Mouse (Mus musculus): Measurements from ENCODE around the gene Fam13c. TPM values are rescaled to one million over a fixed set of nuclear protein-coding genes. Genes with fewer than 3 reads are reported as not detected.

Gene Fam13c
- polyA plus RNA-seq, 1 experiment from 2014 or later: 10.6 TPM

DNA sequence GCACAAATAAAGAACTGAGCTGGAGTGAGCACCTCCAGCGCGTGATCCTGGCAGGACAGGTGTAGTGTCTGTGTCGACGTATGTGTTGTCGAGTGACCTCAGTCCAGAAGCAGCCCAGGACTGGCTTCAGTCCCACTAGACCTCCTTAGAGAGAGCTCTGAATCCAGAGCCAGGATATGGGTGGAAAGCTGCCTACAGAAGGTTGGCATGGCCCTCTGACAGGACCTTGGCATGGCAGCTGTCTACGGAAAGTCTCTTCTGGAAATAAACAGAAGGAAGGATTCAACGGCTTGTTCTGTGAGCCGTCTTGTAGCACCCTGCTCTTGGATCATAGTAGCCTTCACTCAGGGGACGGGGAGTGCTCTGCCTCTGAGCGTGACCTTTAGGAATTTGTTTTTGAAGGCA, 37.5 kb downstream of the Fam13c start:
- no peaks in the 10 kb centered on the region for H3K4me1 ChIP-seq
- WGBS: 91% methylated on average over 10 of the region's 10 CpGs
- H3K4me3 ChIP-seq: no peak overlapping the region
- H3K9me3 ChIP-seq: no peaks in the 10 kb centered on the region
- H3K9ac ChIP-seq: no peak overlapping the region
- no peak overlapping the region for H3K27ac ChIP-seq
- ATAC-seq (ENCODE audit: insufficient number of reproducible peaks, low FRiP score, low TSS enrichment, low read depth): no peak
- peaks cover 28% of the 10 kb centered on the region; the same call in 1 of the 2 replicates for H3K36me3 ChIP-seq
- no peaks in the 10 kb centered on the region for H3K27me3 ChIP-seq
- no peak overlapping the region for H3K4me2 ChIP-seq

DNA sequence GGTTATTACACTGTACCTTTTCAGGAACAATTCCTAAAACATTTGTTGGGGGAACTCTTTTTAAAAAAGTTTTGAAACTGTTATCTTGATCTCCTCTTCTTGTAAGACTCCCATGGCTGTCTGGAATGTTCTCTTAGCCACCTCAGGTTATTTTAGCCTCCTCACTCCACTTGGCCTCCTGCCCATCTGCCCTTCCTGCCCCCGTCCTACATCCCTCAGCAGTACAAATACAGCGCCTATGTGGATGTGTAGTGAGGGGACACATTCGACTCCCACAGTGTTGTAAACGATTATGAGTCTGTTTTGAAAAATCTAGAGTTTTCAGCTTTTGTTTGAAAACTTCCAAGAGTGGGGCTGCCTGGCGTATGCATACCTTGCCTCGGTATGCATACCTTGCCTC, 43.5 kb downstream of the Fam13c start:
- Histone ChIP-seq H3K9me3 (no peaks in the 10 kb centered on the region), H3K36me3 (peaks cover 1% of the 10 kb centered on the region; the same call in 1 of the 2 replicates), H3K27ac (no peak overlapping the region), H3K4me1 (0 out of 2 replicates have a peak, but pooled peaks cover 2% of the 10 kb centered on the region), H3K9ac (no peak overlapping the region), H3K4me3 (no peak overlapping the region), H3K4me2 (no peak overlapping the region), H3K27me3 (no peaks in the 10 kb centered on the region)
- no peak for ATAC-seq (ENCODE audit: insufficient number of reproducible peaks, low FRiP score, low TSS enrichment, low read depth)
- 73% methylated on average over 6 of the region's 6 CpGs for WGBS

DNA sequence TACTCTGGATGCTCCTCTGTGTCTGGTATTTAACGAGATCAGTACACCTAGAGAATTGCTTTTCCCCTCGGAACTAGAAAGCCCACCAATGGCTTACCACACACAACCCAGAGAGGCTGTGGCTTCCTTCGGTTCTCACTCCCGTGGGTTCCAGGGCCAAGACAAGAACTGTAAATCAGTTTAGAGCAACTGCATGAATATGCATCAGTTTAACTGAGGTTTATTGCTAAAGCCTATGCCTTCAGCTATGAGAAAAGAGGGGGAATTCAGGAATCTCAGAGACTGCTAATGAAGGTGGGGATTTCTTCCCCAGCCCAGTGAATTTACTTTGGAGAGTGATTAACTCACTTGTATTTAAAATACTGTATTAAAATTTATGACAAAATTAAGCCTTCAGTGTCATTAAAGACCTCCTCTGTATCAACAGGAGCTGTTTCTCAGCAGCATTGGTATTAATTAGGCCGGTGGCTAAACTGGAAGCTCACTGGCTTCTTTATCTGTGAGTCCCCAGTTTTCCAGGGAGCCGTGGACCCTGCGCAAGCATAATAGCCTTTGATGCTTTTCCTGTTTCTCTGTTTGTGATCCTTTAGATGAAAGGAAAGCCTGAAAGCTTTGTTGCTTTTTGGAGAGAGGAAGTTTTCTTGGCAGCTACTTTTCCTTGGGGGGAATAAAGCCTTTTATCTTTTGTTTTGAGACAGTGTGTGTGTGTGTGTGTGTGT, 44.4 kb downstream of the Fam13c start:
- Histone ChIP-seq H3K4me2 (no peak overlapping the region), H3K9ac (no peak overlapping the region), H3K9me3 (no peaks in the 10 kb centered on the region), H3K36me3 (no peaks in the 10 kb centered on the region), H3K4me1 (0 out of 2 replicates have a peak, but pooled peaks cover 2% of the 10 kb centered on the region), H3K27ac (no peak overlapping the region), H3K4me3 (no peak overlapping the region), H3K27me3 (no peaks in the 10 kb centered on the region)
- 22% methylated on average over 7 of the region's 7 CpGs for WGBS
- no peak for ATAC-seq (ENCODE audit: insufficient number of reproducible peaks, low FRiP score, low TSS enrichment, low read depth)

DNA sequence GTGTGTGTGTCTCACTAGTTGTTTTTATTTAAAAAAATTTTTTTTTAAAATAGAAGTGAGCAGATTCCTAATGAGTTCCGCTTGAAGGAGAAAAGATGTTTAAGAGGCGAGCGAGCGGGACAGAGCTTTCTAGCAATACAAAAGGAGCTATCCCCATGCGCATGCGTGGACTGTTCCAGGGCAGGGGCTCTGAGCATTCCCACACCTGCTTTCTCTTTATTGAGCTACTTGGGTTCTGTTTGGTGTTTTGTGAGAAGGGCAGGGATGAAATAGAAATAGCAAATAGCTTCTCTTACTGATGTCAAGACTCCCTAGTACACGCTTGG, 45.0 kb downstream of the Fam13c start:
- Histone ChIP-seq H3K4me1 (0 out of 2 replicates have a peak, but pooled peaks cover 2% of the 10 kb centered on the region), H3K36me3 (no peaks in the 10 kb centered on the region), H3K4me2 (no peak overlapping the region), H3K4me3 (no peak overlapping the region), H3K27ac (no peak overlapping the region), H3K9me3 (no peaks in the 10 kb centered on the region), H3K27me3 (no peaks in the 10 kb centered on the region), H3K9ac (no peak overlapping the region)
- WGBS: 35% methylated on average over 7 of the region's 7 CpGs
- ATAC-seq (ENCODE audit: insufficient number of reproducible peaks, low FRiP score, low TSS enrichment, low read depth): no peak

DNA sequence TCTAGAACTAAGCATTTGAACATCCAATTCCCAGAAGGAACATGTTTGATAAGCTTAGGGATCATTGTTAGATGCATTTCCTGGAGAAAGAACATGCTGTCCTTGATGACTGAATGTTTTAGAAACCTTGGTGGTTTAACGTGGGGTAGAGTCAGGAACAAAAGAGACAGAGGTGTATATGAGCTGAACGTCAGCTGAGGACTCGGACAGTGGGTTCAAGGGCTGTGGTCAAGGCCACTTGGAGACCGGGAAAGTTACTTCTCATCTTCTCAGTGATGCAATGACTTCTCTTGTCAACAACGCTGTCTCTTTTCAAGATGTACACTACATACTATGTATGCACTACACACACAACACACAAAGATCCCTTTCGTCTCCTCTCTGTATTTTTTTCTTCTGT, 46.4 kb downstream of the Fam13c start:
- H3K4me1 ChIP-seq: 0 out of 2 replicates have a peak, but pooled peaks cover 2% of the 10 kb centered on the region
- ATAC-seq (ENCODE audit: insufficient number of reproducible peaks, low FRiP score, low TSS enrichment, low read depth): no peak
- H3K36me3 ChIP-seq: no peaks in the 10 kb centered on the region
- WGBS: 88% methylated on average over 6 of the region's 6 CpGs
- no peak overlapping the region for H3K4me3 ChIP-seq
- H3K4me2 ChIP-seq: no peak overlapping the region
- H3K9ac ChIP-seq: no peak overlapping the region
- H3K27ac ChIP-seq: no peak overlapping the region
- H3K27me3 ChIP-seq: no peaks in the 10 kb centered on the region
- H3K9me3 ChIP-seq: no peaks in the 10 kb centered on the region

DNA sequence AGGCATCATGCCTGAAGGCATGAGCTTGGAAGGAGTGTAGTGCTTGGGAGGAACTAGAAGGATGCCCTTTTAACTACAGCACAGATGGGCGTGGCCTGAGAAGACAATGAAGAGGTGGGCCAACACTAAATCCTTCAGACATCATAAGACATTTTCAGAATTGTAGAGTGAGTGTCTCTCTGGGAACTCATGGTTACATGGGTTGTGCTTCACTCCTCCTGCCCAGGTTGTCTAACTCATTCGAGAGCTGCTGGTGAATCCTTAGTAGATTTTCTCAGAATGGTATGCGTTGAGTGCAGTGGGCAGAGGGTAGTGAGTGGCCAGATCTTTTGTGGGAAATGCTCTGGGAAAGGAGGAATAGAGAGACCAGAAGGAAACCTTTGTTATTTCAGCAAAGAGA, 53.6 kb downstream of the Fam13c start:
- H3K9me3 ChIP-seq: no peaks in the 10 kb centered on the region
- no peaks in the 10 kb centered on the region for H3K27me3 ChIP-seq
- H3K4me2 ChIP-seq: no peak overlapping the region
- H3K27ac ChIP-seq: peak overlapping the region; percentile 69
- peaks cover 14% of the 10 kb centered on the region for H3K4me1 ChIP-seq
- WGBS: 78% methylated on average over 3 of the region's 3 CpGs
- no peaks in the 10 kb centered on the region for H3K36me3 ChIP-seq
- H3K9ac ChIP-seq: no peak overlapping the region
- no peak overlapping the region for H3K4me3 ChIP-seq
- ATAC-seq (ENCODE audit: insufficient number of reproducible peaks, low FRiP score, low TSS enrichment, low read depth): no peak

DNA sequence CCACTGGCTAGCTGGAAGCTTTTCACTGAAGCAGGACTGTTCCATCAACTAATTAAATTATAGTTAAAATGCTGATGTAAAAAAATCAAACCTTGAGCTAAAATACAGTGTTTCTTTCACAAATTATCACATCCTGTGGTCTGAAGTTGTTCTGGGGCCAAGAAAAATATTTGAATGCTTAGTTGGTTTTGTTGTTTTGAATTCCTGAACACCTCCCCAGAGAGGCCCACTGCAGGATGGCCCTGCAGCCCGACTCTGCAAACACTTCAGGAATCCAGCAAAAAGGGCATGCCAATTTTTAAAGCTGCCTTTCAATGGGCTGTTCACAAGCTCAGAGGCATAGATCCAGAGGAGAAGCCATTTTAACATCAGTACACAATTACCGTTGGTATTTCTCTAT, 54.2 kb downstream of the Fam13c start:
- no peak overlapping the region for H3K4me3 ChIP-seq
- H3K4me1 ChIP-seq: peaks cover 14% of the 10 kb centered on the region
- ATAC-seq (ENCODE audit: insufficient number of reproducible peaks, low FRiP score, low TSS enrichment, low read depth): no peak
- no peak overlapping the region for H3K4me2 ChIP-seq
- H3K36me3 ChIP-seq: no peaks in the 10 kb centered on the region
- H3K27me3 ChIP-seq: no peaks in the 10 kb centered on the region
- H3K27ac ChIP-seq: peak overlapping the region; percentile 69
- H3K9me3 ChIP-seq: no peaks in the 10 kb centered on the region
- H3K9ac ChIP-seq: no peak overlapping the region
- 34% methylated on average over 2 of the region's 2 CpGs for WGBS

DNA sequence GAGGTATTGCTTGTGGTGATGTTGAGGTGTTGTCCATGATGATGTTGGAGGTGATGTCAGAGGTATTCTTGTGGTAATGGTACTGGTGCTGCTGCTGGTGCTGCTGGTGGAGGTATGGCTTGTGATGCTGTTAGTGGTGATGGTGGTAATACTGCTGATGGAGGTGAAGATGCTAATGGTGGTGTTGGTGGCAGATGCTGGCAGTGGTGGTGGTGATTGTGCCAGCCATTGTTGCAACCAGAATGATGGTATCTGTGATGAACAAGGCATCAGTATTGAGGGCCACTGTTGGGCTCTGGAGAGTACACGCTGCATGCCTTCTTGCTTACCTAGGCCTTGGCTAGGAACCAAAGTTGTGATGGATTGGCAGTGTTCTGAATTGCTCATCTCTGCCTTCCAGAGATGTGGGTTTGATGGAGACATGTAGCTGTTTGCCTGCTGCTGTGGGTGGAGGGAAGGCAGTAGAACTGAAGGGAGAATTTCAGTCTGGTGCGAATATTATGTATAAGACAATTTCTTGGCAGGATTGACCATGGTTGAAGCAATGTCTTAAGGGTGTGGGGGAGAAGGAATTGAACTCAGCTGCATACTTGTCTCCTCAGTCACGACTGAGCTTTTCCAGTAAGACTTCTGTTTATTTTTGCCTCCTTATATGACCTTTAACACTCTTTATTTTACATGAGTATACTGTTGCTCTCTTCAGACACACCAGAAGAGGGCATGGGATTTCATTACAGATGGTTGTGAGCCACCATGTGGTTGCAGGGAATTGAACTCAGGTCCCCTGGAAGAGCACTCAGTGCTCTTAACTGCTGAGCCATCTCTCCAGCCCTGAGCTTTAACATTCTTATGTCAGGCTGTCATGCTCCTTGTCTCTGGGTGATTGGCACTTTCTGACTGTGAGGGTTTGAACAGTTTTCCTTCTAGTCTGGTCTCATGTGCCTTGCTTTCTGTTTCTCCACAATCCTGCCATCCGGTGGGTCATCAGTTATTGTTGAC, 55.1 kb downstream of the Fam13c start:
- H3K4me1 ChIP-seq: peaks cover 14% of the 10 kb centered on the region
- H3K4me3 ChIP-seq: no peak overlapping the region
- H3K9ac ChIP-seq: no peak overlapping the region
- H3K27ac ChIP-seq: peak overlapping the region; percentile 59
- no peaks in the 10 kb centered on the region for H3K27me3 ChIP-seq
- no peaks in the 10 kb centered on the region for H3K36me3 ChIP-seq
- no peak for ATAC-seq (ENCODE audit: insufficient number of reproducible peaks, low FRiP score, low TSS enrichment, low read depth)
- H3K9me3 ChIP-seq: no peaks in the 10 kb centered on the region
- no peak overlapping the region for H3K4me2 ChIP-seq
- WGBS: 80% methylated on average over 4 of the region's 4 CpGs

DNA sequence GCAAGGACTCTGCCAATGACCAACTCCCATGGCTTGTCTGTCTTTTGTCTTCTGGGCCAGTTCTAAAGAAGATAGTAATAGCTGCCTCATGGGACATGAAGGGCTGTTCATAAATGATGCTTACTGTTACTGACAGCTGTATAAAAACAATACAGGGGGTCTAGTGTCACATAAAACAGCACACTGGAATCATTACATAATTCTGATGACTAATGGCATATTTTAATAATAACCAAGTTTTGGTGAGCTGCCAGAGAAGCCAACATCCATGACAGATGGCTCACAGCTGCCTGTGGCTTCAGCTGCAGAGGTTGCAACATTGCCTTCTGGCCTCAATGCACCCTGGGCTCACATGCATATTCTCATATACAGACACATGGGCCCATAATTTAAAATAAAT, 56.7 kb downstream of the Fam13c start:
- Histone ChIP-seq H3K9ac (no peak overlapping the region), H3K4me2 (no peak overlapping the region), H3K27me3 (no peaks in the 10 kb centered on the region), H3K9me3 (no peaks in the 10 kb centered on the region), H3K27ac (no peak overlapping the region), H3K4me3 (no peak overlapping the region), H3K36me3 (no peaks in the 10 kb centered on the region), H3K4me1 (peaks cover 14% of the 10 kb centered on the region)
- ATAC-seq (ENCODE audit: insufficient number of reproducible peaks, low FRiP score, low TSS enrichment, low read depth): 0 out of 2 replicates have a peak, but pooled peaks have one; percentile 52

DNA sequence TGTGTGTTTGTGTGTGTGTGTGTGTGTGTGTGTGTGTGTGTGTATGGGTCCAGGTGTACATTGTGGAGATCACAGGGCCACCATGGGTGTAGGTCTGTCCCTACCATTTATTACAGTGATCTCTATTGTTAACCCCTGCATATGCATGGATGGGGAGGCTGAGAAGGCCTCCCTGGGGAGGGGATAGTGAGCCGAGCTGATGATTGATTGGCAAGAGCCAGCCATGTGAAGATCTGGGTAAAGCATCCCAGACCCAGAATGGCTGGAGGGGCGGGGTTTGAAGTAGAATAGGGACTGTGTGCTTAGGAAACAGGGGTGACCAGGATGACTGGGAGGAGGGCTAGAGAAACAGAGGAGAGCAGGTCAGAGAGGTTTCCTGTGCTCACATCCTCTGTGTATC, 58.0 kb downstream of the Fam13c start:
- no peak for ATAC-seq (ENCODE audit: insufficient number of reproducible peaks, low FRiP score, low TSS enrichment, low read depth)
- H3K4me1 ChIP-seq: peaks cover 14% of the 10 kb centered on the region
- WGBS: 59% methylated on average over 2 of the region's 2 CpGs

DNA sequence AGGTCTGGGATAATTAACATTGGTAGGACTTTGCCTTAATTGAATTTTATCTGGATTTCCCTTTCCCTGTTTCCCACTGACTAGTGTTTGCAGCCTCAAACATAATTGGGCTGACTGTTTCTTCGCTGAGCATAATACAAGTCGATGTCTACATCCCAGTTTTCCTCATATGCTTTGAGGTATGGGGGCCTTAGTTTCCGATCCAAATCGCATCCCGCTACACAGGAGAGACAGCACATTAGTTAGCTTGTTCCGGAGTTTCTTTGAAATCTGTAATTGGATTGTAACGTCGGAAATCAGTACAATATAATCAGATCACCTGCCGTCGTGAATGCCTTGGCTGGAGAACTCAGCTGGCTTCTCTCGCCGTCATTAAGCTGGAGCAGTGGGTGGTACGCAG, 59.0 kb downstream of the Fam13c start:
- Histone ChIP-seq H3K27ac (no peak overlapping the region), H3K36me3 (no peaks in the 10 kb centered on the region), H3K4me2 (no peak overlapping the region), H3K9me3 (no peaks in the 10 kb centered on the region), H3K4me3 (no peak overlapping the region), H3K27me3 (no peaks in the 10 kb centered on the region), H3K9ac (no peak overlapping the region), H3K4me1 (peaks cover 11% of the 10 kb centered on the region; the same call in 1 of the 2 replicates)
- 49% methylated on average over 13 of the region's 13 CpGs for WGBS
- no peak for ATAC-seq (ENCODE audit: insufficient number of reproducible peaks, low FRiP score, low TSS enrichment, low read depth)

More for the DNA sequence above, 58.0 kb downstream of the Fam13c start:
- no peaks in the 10 kb centered on the region for H3K27me3 ChIP-seq
- no peak overlapping the region for H3K4me2 ChIP-seq
- no peaks in the 10 kb centered on the region for H3K9me3 ChIP-seq
- no peaks in the 10 kb centered on the region for H3K36me3 ChIP-seq
- H3K9ac ChIP-seq: no peak overlapping the region
- H3K4me3 ChIP-seq: no peak overlapping the region
- H3K27ac ChIP-seq: no peak overlapping the region

DNA sequence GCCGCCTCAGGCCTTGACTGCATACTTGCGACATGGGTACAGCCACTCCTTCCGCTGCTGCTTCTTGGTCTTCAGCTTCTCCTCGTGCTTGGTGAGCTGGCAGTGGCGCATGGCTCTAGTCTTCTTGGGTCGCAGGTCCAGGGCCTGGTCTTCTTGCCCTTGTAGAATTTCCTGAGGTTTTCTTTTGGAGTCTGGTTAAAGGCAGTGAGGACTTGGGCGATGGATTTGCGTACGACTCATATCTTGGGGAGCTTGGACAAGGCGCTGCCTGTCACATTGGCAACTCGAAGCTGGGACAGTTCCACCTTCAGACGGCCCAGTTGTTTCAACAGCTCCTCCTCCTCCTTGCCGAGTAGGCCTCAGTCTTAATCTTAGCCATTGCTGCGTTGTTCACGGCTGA, 64.6 kb downstream of the Fam13c start:
- no peaks in the 10 kb centered on the region for H3K36me3 ChIP-seq
- no peak overlapping the region for H3K4me3 ChIP-seq
- H3K27ac ChIP-seq: no peak overlapping the region
- no peaks in the 10 kb centered on the region for H3K4me1 ChIP-seq
- H3K9ac ChIP-seq: no peak overlapping the region
- H3K27me3 ChIP-seq: no peaks in the 10 kb centered on the region
- H3K4me2 ChIP-seq: no peak overlapping the region
- ATAC-seq (ENCODE audit: insufficient number of reproducible peaks, low FRiP score, low TSS enrichment, low read depth): no peak
- no peaks in the 10 kb centered on the region for H3K9me3 ChIP-seq
- WGBS: 88% methylated on average over 15 of the region's 15 CpGs

Measured in limb, embryonic 15.5 days (tissue).